Mouse (Mus musculus) spleen, adult 2 months (tissue): ENCODE results near the gene Fsd1.
A peak's percentile ranks its signal among the peaks of the same experiment; 100 is the strongest.

Experiments used
- CTCF ChIP-seq: fragments of 200-500 bp; IDR thresholded peaks from 2 replicates; pipeline ENCODE4 v1.5.1; 2011; ENCODE audit warnings: mild to moderate bottlenecking, inconsistent platforms; ENCODE audit not compliant: insufficient read depth, insufficient read length, insufficient replicate concordance; ENCODE audit errors: extremely low read depth
- POLR2A ChIP-seq: fragments of 200-500 bp; IDR thresholded peaks from 2 replicates; pipeline ENCODE4 v1.6.1; 2011; ENCODE audit warnings: low read depth, low read length, inconsistent platforms

DNA sequence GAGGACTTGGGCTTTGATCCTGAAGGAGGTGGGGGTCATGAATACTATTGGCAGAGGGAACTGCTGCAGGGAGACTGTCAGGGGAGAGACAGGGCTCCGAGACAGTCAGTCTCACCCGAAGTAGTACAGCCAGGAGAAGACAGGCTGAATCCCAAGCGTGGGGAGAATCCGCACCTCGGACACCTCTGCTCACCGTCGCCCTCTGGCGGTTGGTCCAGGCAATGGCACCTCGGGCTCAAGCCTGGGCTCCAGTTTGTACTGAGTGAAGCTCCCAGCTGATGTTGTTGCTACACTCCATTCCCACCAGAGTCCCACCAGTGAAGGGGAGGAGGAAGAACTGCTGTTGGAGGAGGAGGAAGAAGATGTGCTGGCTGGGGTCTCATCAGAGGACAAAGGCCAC is 24.4 kb downstream of the Fsd1 start:
- TF ChIP-seq CTCF (peak; percentile 97), POLR2A (no peak)
